In genomic region chr11:11907703-11908413, GRCm38 (mm10) we compare ENCODE assay signal across 15 mouse cellular contexts. TPM values are rescaled to one million over a fixed set of nuclear protein-coding genes. Genes with fewer than 3 reads are reported as not detected.
DNase-seq lines count a peak whose midpoint lies in the region; ATAC-seq and TF ChIP-seq lines count a peak whose summit lies in the region.
"Had no signal": no experiment of that assay in that cellular context is flagged by ENCODE, and none has a peak within 500 bp of the region (broad histone marks: within the 10 kb centered on the region; RNA-seq: fewer than 3 reads in every experiment).

No protein-coding gene starts in this region.

- 40% methylated on average over 7 of the region's 7 CpGs for WGBS in stomach, postnatal 0 days
- WGBS in forebrain, embryonic 12.5 days = 72% methylated on average over 7 of the region's 7 CpGs

- H3K36me3 ChIP-seq in stomach, postnatal 0 days (ENCODE audit: control insufficient read depth, insufficient read depth, low read length) = no peaks in the 10 kb centered on the region
- H3K36me3 ChIP-seq in forebrain, embryonic 12.5 days (replicated peaks) = no peaks in the 10 kb centered on the region
- H3K36me3 ChIP-seq: hindbrain, embryonic 15.5 days; midbrain, embryonic 10.5 days; neural tube, embryonic 13.5 days had no signal

- no peak for TF ChIP-seq EP300 in stomach, postnatal 0 days (optimal IDR thresholded peaks at IDR 0.05)

- no peak for DNase-seq in frontal cortex, postnatal 25 days (ENCODE audit: low spot score in 2 of 2)
- peak; percentile 7 for DNase-seq in ovary, postnatal 14 days (ENCODE audit: low spot score)
- no peak for DNase-seq in ovary, postnatal 36 days (ENCODE audit: low spot score)
- DNase-seq in heart, postnatal 10 days = peak; percentile 46 to 47
- DNase-seq in stomach, postnatal 0 days (ENCODE audit: low spot score) = no peak
- DNase-seq in adrenal gland, postnatal 10 days = no peak
- DNase-seq: cerebellum, postnatal 25 days; forebrain, postnatal 0 days; kidney, postnatal 4 days; spleen, adult 18-20 months had no signal

- H3K27ac ChIP-seq in stomach, postnatal 0 days (replicated peaks) = 0 out of 2 replicates have a peak overlapping the region, but pooled peaks have one; percentile 25
- no peak overlapping the region for H3K27ac ChIP-seq in forebrain, embryonic 12.5 days
- H3K27ac ChIP-seq: hindbrain, embryonic 15.5 days; midbrain, embryonic 10.5 days; neural tube, embryonic 13.5 days had no signal

- intact Hi-C loops in heart, postnatal 10 days (cut with DNase I) = no loop called here

- no peak for TF ChIP-seq CTCF in stomach, postnatal 0 days (IDR thresholded peaks at IDR 0.05; ENCODE audit: low read depth)

- no peaks in the 10 kb centered on the region for H3K9me3 ChIP-seq in stomach, postnatal 0 days (ENCODE audit: control insufficient read depth, low read length)
- no peaks in the 10 kb centered on the region for H3K9me3 ChIP-seq in forebrain, embryonic 12.5 days
- H3K9me3 ChIP-seq: hindbrain, embryonic 15.5 days; midbrain, embryonic 10.5 days had no signal

- H3K9ac ChIP-seq in stomach, postnatal 0 days (ENCODE audit: low read length) = no peak overlapping the region
- H3K9ac ChIP-seq in forebrain, embryonic 12.5 days = no peak overlapping the region
- H3K9ac ChIP-seq: forebrain, postnatal 0 days; hindbrain, embryonic 15.5 days; neural tube, embryonic 13.5 days had no signal

- H3K27me3 ChIP-seq in stomach, postnatal 0 days (ENCODE audit: control insufficient read depth, insufficient read depth, low read length) = no peaks in the 10 kb centered on the region
- H3K27me3 ChIP-seq in forebrain, embryonic 12.5 days = no peaks in the 10 kb centered on the region
- H3K27me3 ChIP-seq: hindbrain, embryonic 15.5 days; neural tube, embryonic 13.5 days had no signal

- H3K4me1 ChIP-seq in stomach, postnatal 0 days (replicated peaks; ENCODE audit: control insufficient read depth, insufficient read depth) = no peaks in the 10 kb centered on the region
- no peaks in the 10 kb centered on the region for H3K4me1 ChIP-seq in forebrain, embryonic 12.5 days
- H3K4me1 ChIP-seq: hindbrain, embryonic 15.5 days; midbrain, embryonic 10.5 days; neural tube, embryonic 13.5 days had no signal

- H3K4me2 ChIP-seq in stomach, postnatal 0 days (replicated peaks; ENCODE audit: low read depth) = no peak overlapping the region
- no peak overlapping the region for H3K4me2 ChIP-seq in forebrain, embryonic 12.5 days
- H3K4me2 ChIP-seq: hindbrain, embryonic 15.5 days; neural tube, embryonic 13.5 days had no signal

- peak; percentile 92 for ATAC-seq in frontal cortex, adult (ENCODE audit: low TSS enrichment)
- no peak for ATAC-seq in stomach, postnatal 0 days (ENCODE audit: low FRiP score, low TSS enrichment)
- no peak for ATAC-seq in forebrain, embryonic 12.5 days (ENCODE audit: low FRiP score)
- ATAC-seq: forebrain, postnatal 0 days had no signal

- no peak overlapping the region for H3K4me3 ChIP-seq in stomach, postnatal 0 days (ENCODE audit: low read depth, low read length)
- H3K4me3 ChIP-seq in forebrain, embryonic 12.5 days (replicated peaks) = no peak overlapping the region
- H3K4me3 ChIP-seq: hindbrain, embryonic 15.5 days; midbrain, embryonic 10.5 days; neural tube, embryonic 13.5 days had no signal

RNA-seq across cellular contexts. Expression of gene Ddc, which starts 9.9 kb away (rescaled TPM):
- 10 to 100 TPM; 11.0 to 11.9 TPM for total RNA-seq in heart, postnatal 10 days (2021)
- 24.0 and 24.1 TPM in 2 replicates for polyA plus RNA-seq in stomach, postnatal 0 days (2015; fragmentation: Nextera tagmentation; extraction: Ambion mirVana)
- polyA plus RNA-seq in forebrain, embryonic 12.5 days (2016; fragmentation: Nextera tagmentation; extraction: Ambion mirVana) = 7.3 and 7.7 TPM in 2 replicates
- total RNA-seq in adrenal gland, postnatal 10 days (2021) = 10 to 100 TPM; 72.6 to 85.6 TPM

Comparison
In these comparisons a context has a peak if more than half of its experiments do, and no peak if none do; other contexts are left out.
1. DNase-seq: peak in ovary, postnatal 14 days (single experiment) and heart, postnatal 10 days (2 of 2); none in frontal cortex, postnatal 25 days (0 of 2), ovary, postnatal 36 days (single experiment), stomach, postnatal 0 days (single experiment) and adrenal gland, postnatal 10 days (single experiment).
2. RNA of gene Ddc, which starts 9.9 kb away (total RNA-seq): 72.6 to 85.6 TPM in adrenal gland, postnatal 10 days; 11.0 to 11.9 TPM in heart, postnatal 10 days; every median in the first group is over 4 times any median in the second.